Mouse (Mus musculus): ENCODE data around the gene Rpl36. TPM values are rescaled to one million over a fixed set of nuclear protein-coding genes. Genes with fewer than 3 reads are reported as not detected.
A peak's percentile ranks its signal among the peaks of the same experiment; 100 is the strongest.
"Not testable (repeated sequence)": the region's sequence is repeated elsewhere in the genome, so short reads cannot be mapped to it uniquely, and the experiment has no call there.

Gene Rpl36
- total RNA-seq, 2 experiments from 2014 or later: 343 to 401 TPM

- intact Hi-C loops (cut with DNase I): no loop called here
- DNase-seq (ENCODE audit: low spot score in 2 of 2): no peak
These were observed 7.8 kb upstream of the Rpl36 start for GRCm38 (mm10) chr17:56605431-56605830.

- no peak for DNase-seq (ENCODE audit: low spot score in 2 of 2)
- intact Hi-C loops (cut with DNase I): no loop called here
These were observed 5.6 kb upstream of the Rpl36 start for GRCm38 (mm10) chr17:56607521-56608062.

- intact Hi-C loops (cut with DNase I): no loop called here
- no peak for DNase-seq (ENCODE audit: low spot score in 2 of 2)
These were observed 4.5 kb upstream of the Rpl36 start for GRCm38 (mm10) chr17:56608699-56609098.

GRCm38 (mm10) chr17:56609452-56610171 is 3.6 kb upstream of the Rpl36 start, which contains the start of gene 2410015M20Rik:
2410015M20Rik (minus strand) TSS chr17:56609771.
- DNase-seq (ENCODE audit: low spot score in 2 of 2): peak; percentile 96 to 97
- intact Hi-C loops (cut with DNase I): loop anchor here (5.0 kb wide), 1 partner anchor 153 kb away; the partner anchor contains the start of gene Dus3l

- intact Hi-C loops (cut with DNase I): loop anchor here (5.0 kb wide), 1 partner anchor 151 kb away; the partner anchor contains the start of gene Dus3l
- DNase-seq (ENCODE audit: low spot score in 2 of 2): no peak
These were observed 1.9 kb upstream of the Rpl36 start for GRCm38 (mm10) chr17:56611323-56611722.

- no peak for DNase-seq (ENCODE audit: low spot score in 2 of 2)
- intact Hi-C loops (cut with DNase I): loop anchor here (2.0 to 5.0 kb wide), 3 partner anchors 15 to 150 kb away; partner anchors contain the start of genes Dus3l and Lonp1
These were observed 1.2 kb upstream of the Rpl36 start for GRCm38 (mm10) chr17:56611861-56612564.

- intact Hi-C loops (cut with DNase I): loop anchor here (2.0 to 5.0 kb wide), 3 partner anchors 14 to 150 kb away; partner anchors contain the start of genes Dus3l and Lonp1
- DNase-seq (ENCODE audit: low spot score in 2 of 2): not testable (repeated sequence)
These were observed 664 bp upstream of the Rpl36 start for GRCm38 (mm10) chr17:56612565-56612939.

GRCm38 (mm10) chr17:56613893-56614292 is 677 bp downstream of the Rpl36 start:
- intact Hi-C loops (cut with DNase I): loop anchor here (2.0 to 5.0 kb wide), 3 partner anchors 13 to 148 kb away; partner anchors contain the start of genes Dus3l and Lonp1
- peak in 1 of 2 experiments; percentile 46 for DNase-seq (ENCODE audit: low spot score in 2 of 2)

GRCm38 (mm10) chr17:56614391-56615135 is 1.3 kb downstream of the Rpl36 start:
- intact Hi-C loops (cut with DNase I): loop anchor here (5.0 kb wide), 1 partner anchor 148 kb away; the partner anchor contains the start of gene Dus3l
- no peak for DNase-seq (ENCODE audit: low spot score in 2 of 2)

GRCm38 (mm10) chr17:56615136-56615784 is 2.0 kb downstream of the Rpl36 start:
- intact Hi-C loops (cut with DNase I): no loop called here
- no peak for DNase-seq (ENCODE audit: low spot score in 2 of 2)

GRCm38 (mm10) chr17:56615792-56616191 is 2.6 kb downstream of the Rpl36 start:
- intact Hi-C loops (cut with DNase I): no loop called here
- DNase-seq (ENCODE audit: low spot score in 2 of 2): no peak

- intact Hi-C loops (cut with DNase I): no loop called here
These were observed 3.5 kb downstream of the Rpl36 start for GRCm38 (mm10) chr17:56616725-56617124.

GRCm38 (mm10) chr17:56617628-56618027 is 4.4 kb downstream of the Rpl36 start:
- DNase-seq (ENCODE audit: low spot score in 2 of 2): no peak
- intact Hi-C loops (cut with DNase I): no loop called here

More at GRCm38 (mm10) chr17:56616725-56617124, 3.5 kb downstream of the Rpl36 start:
- no peak for DNase-seq (ENCODE audit: low spot score in 2 of 2)

- intact Hi-C loops (cut with DNase I): loop anchor here (5.0 kb wide), 1 partner anchor 42 kb away; no protein-coding TSS in a partner anchor
- DNase-seq (ENCODE audit: low spot score in 2 of 2): no peak
These were observed 12.3 kb downstream of the Rpl36 start for GRCm38 (mm10) chr17:56625495-56625894.

- intact Hi-C loops (cut with DNase I): loop anchor here (2.0 to 5.0 kb wide), 2 partner anchors 13 to 41 kb away; partner anchors contain the start of gene Rpl36
These were observed 13.0 kb downstream of the Rpl36 start for GRCm38 (mm10) chr17:56626260-56626659.

GRCm38 (mm10) chr17:56626754-56627470 is 13.7 kb downstream of the Rpl36 start, which contains the start of gene Lonp1:
Lonp1 (minus strand) TSS chr17:56626887.
- DNase-seq (ENCODE audit: low spot score in 2 of 2): peak; percentile 96
- intact Hi-C loops (cut with DNase I): loop anchor here (2.0 to 5.0 kb wide), 2 partner anchors 14 to 40 kb away; partner anchors contain the start of gene Rpl36

More at GRCm38 (mm10) chr17:56626260-56626659, 13.0 kb downstream of the Rpl36 start:
- no peak for DNase-seq (ENCODE audit: low spot score in 2 of 2)

- intact Hi-C loops (cut with DNase I): loop anchor here (2.0 to 5.0 kb wide), 2 partner anchors 15 to 40 kb away; partner anchors contain the start of gene Rpl36
- DNase-seq (ENCODE audit: low spot score in 2 of 2): no peak
These were observed 14.5 kb downstream of the Rpl36 start, which contains the start of gene Catsperd for GRCm38 (mm10) chr17:56627530-56628277. Catsperd (plus strand) TSS chr17:56628143.
